Mouse (Mus musculus): ENCODE results near the gene Ubac1.

Ubac1 gene

GRCm38 (mm10) chr2:25975141-25975770 lies 46.3 kb downstream of the Ubac1 start:
- DNase-seq (ENCODE audit: low spot score in 2 of 2), result no peak

- DNase-seq (ENCODE audit: low spot score in 2 of 2), result no peak
Observed at GRCm38 (mm10) chr2:25970426-25970825, 51.1 kb downstream of the Ubac1 start.

GRCm38 (mm10) chr2:25969319-25969718 lies 52.2 kb downstream of the Ubac1 start:
- DNase-seq (ENCODE audit: low spot score in 2 of 2), result no peak

- no peak for DNase-seq (ENCODE audit: low spot score in 2 of 2)
Observed at GRCm38 (mm10) chr2:25949291-25949690, 72.3 kb downstream of the Ubac1 start.

Data from frontal cortex, postnatal 14 days (tissue).